Mouse (Mus musculus) midbrain, postnatal 0 days (tissue): ENCODE measurements around the gene 1700022I11Rik. TPM values are rescaled to one million over a fixed set of nuclear protein-coding genes. Genes with fewer than 3 reads are reported as not detected.

ENCODE experiments used
- ATAC-seq: fragments of 200-750 bp; cut with Nextera tagmentation; 2 replicates; pipeline ENCODE4 v1.8.0; 2017; ENCODE audit warnings: moderate number of reproducible peaks, mild to moderate bottlenecking, moderate TSS enrichment, moderate library complexity; ENCODE audit not compliant: low FRiP score
- DNase-seq: peaks from one replicate; pipeline ENCODE4 v3.0.0-alpha.2; 2015; ENCODE audit warnings: low spot score
- H3K27ac ChIP-seq: fragments of 300-500 bp; sonication (generic); 2 replicates; pipeline ENCODE4 v1.5.1; 2014; ENCODE audit warnings: low read depth, mild to moderate bottlenecking, low read length, mixed read lengths
- H3K27me3 ChIP-seq: fragments of 300-500 bp; sonication (generic); 2 replicates; pipeline ENCODE4 v1.6.1; 2014; ENCODE audit warnings: low read length, control low read depth, mixed read lengths; ENCODE audit not compliant: insufficient read depth
- H3K36me3 ChIP-seq: fragments of 300-500 bp; sonication (generic); 2 replicates; pipeline ENCODE4 v1.6.1; 2014; ENCODE audit warnings: low read length, control low read depth, mixed read lengths; ENCODE audit not compliant: insufficient read depth
- H3K4me1 ChIP-seq: fragments of 300-500 bp; sonication (generic); 2 replicates; pipeline ENCODE4 v1.6.1; 2014; ENCODE audit warnings: mild to moderate bottlenecking, control low read depth, antibody characterized with exemption, low read length, mixed read lengths; ENCODE audit not compliant: insufficient read depth
- H3K4me2 ChIP-seq: fragments of 300-500 bp; sonication (generic); 2 replicates; pipeline ENCODE4 v1.6.1; 2014; ENCODE audit warnings: low read depth, mild to moderate bottlenecking, low read length, mixed read lengths; ENCODE audit not compliant: poor library complexity, severe bottlenecking
- H3K4me3 ChIP-seq: fragments of 300-500 bp; sonication (generic); 2 replicates; pipeline ENCODE4 v1.5.1; 2014; ENCODE audit warnings: low read depth, mild to moderate bottlenecking, low read length, moderate library complexity
- H3K9ac ChIP-seq: fragments of 300-500 bp; sonication (generic); replicated peaks from 2 replicates; pipeline ENCODE4 v1.6.1; 2014; ENCODE audit warnings: mild to moderate bottlenecking, low read length, moderate library complexity, mixed read lengths; ENCODE audit not compliant: poor library complexity, severe bottlenecking
- H3K9me3 ChIP-seq: fragments of 300-500 bp; sonication (generic); 2 replicates; pipeline ENCODE4 v1.6.1; 2016; ENCODE audit warnings: low read length, control low read depth
- CTCF ChIP-seq: IDR thresholded peaks from 2 replicates; pipeline ENCODE4 v1.5.1; 2016; ENCODE audit warnings: antibody characterized with exemption, mild to moderate bottlenecking
- WGBS: fragments of 180-500 bp; shearing (Covaris S2); extraction: QIAGEN DNeasy Blood & Tissue Kit; methylation state at CpG from one replicate; pipeline ENCODE4 v1.1.7; 2014; 5-methylcytosine and 5-hydroxymethylcytosine counted together
- polyA plus RNA-seq: library from polyadenylated mRNA; unstranded; fragments of >200 nt; fragmentation: Nextera tagmentation; extraction: Ambion mirVana; gene quantifications from 2 replicates; pipeline ENCODE4 v1.2.1, GENCODE M21; 2015
- total RNA-seq: library from RNA; depleted of rRNA; stranded (reverse); fragments of >200 nt; gene quantifications from 2 replicates; pipeline ENCODE4 v1.2.3, GENCODE M21; 2014

Gene 1700022I11Rik
- total and polyA plus RNA-seq, 2 experiments from 2014 or later: 0.19 TPM; not detected in 1

GRCm38 (mm10) chr4:43001272-43001671 is 31.9 kb downstream of the 1700022I11Rik start:
- TF ChIP-seq CTCF: no peak
- DNase-seq (no peak), ATAC-seq (no peak)
- no peaks in the 10 kb centered on the region for H3K36me3 ChIP-seq
- H3K9me3 ChIP-seq: no peaks in the 10 kb centered on the region
- H3K4me3 ChIP-seq: no peak overlapping the region
- no peak overlapping the region for H3K4me2 ChIP-seq
- peaks cover 11% of the 10 kb centered on the region; the same call in 1 of the 2 replicates for H3K4me1 ChIP-seq
- peak overlapping the region; percentile 85 for H3K27ac ChIP-seq
- no peak overlapping the region for H3K9ac ChIP-seq
- no peaks in the 10 kb centered on the region for H3K27me3 ChIP-seq
- WGBS: 89% methylated on average over 2 of the region's 2 CpGs

DNA sequence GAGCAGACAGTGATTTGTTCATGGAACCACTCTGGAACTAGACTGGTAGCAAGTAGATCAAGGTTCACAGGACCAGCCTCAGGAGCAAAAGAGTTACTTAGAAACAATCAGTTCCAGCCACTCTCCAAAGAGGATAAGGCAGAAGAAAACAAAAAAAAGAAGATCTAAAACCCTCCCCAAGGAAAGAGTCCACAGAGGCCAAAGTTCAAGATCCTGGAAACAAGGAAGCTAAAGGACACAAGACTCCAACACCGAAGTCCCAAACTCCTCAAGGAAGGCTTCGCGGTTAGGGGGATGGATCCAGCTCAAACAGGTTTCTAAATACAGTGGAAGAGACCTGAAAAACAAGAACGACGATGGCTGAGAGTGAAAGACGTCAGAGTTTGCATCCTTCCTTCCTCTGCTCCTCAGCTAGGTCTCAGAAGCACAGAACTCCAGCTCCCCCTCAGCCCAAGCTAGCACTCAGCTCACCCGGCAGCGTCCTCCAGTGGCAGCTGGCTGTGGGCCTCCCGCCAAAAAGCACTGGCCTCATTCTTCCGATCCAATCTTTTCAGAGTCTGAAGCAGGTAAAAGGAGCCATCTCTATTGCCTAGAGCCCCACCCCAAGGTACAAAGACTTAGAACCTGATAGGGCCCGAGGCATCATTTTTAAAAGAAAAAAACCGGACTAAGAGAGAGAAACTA is 33.5 kb downstream of the 1700022I11Rik start:
- Histone ChIP-seq H3K27ac (no peak overlapping the region), H3K4me1 (peaks cover 7% of the 10 kb centered on the region; the same call in 1 of the 2 replicates), H3K9ac (no peak overlapping the region), H3K9me3 (no peaks in the 10 kb centered on the region), H3K27me3 (no peaks in the 10 kb centered on the region), H3K4me2 (no peak overlapping the region), H3K4me3 (no peak overlapping the region), H3K36me3 (no peaks in the 10 kb centered on the region)
- DNase-seq (no peak), ATAC-seq (no peak)
- 74% methylated on average over 12 of the region's 12 CpGs for WGBS
- TF ChIP-seq CTCF: no peak

- ATAC-seq (no peak), DNase-seq (no peak)
- Histone ChIP-seq H3K9me3 (no peaks in the 10 kb centered on the region), H3K4me2 (no peak overlapping the region), H3K27me3 (no peaks in the 10 kb centered on the region), H3K4me3 (no peak overlapping the region), H3K27ac (no peak overlapping the region), H3K4me1 (peaks cover 4% of the 10 kb centered on the region; the same call in 1 of the 2 replicates), H3K36me3 (no peaks in the 10 kb centered on the region), H3K9ac (no peak overlapping the region)
- WGBS: 90% methylated on average over 3 of the region's 3 CpGs
- TF ChIP-seq CTCF: no peak
Measured at GRCm38 (mm10) chr4:43004951-43005350, 35.5 kb downstream of the 1700022I11Rik start.

GRCm38 (mm10) chr4:43005765-43006164 is 36.4 kb downstream of the 1700022I11Rik start:
- 57% methylated on average over 2 of the region's 2 CpGs for WGBS
- peak; percentile 50 for DNase-seq
- Histone ChIP-seq H3K4me2 (no peak overlapping the region), H3K4me1 (peaks cover 4% of the 10 kb centered on the region; the same call in 1 of the 2 replicates), H3K27ac (no peak overlapping the region), H3K9me3 (no peaks in the 10 kb centered on the region), H3K27me3 (no peaks in the 10 kb centered on the region), H3K9ac (no peak overlapping the region), H3K36me3 (no peaks in the 10 kb centered on the region), H3K4me3 (no peak overlapping the region)
- TF ChIP-seq CTCF: peak; percentile 61
- no peak for ATAC-seq

DNA sequence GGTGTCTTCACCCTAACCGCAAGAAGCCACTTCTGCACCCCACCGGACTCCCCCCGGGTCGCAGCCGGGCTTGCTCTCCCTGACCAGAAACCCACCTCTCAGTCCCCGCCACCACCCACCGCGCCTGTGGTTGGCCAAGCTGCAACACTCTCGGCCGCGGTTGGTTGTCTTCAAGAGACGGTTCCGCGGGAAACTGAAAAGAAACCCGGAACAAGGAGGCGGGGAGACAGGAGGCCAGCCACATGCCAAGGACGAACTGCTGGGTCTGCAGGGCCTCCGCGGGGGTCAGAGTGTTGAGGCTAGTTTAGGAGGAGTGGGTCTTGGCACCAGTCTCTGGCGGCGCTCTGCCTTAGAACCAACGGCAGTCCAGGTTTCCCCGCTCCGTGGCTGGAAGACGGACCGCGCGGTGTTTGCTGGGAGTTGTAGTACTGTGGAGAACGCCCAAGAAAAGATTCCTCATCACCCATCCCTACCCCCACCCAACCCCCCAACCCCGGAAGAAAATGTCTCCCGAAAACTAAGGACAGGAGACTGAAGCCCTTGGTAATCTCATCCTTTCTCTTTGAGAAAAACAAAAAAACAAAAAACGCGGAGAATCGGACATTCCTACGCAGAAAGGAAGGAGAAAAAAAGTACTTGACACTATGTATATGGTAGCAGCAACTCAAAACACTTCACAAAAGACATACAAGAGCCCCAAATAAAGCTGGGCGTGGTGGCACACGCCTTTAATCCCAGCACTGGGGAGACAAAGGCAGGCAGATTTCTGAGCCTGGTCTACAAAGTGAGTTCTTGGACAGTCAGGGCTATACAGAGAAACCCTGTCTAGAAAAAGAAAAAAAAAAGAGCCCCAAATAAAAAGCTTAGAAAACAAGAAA is 41.0 kb downstream of the 1700022I11Rik start, which contains the start of gene Fancg:
Gene Fancg, minus strand, starts transcription at position 346 of the 878 bp plus-strand sequence.
- Histone ChIP-seq H3K4me2 (peak within 1 kb of the TSS; percentile 92), H3K9ac (peak within 1 kb of the TSS; percentile 55), H3K27me3 (no peaks in the 10 kb centered on the region), H3K36me3 (no peaks in the 10 kb centered on the region), H3K27ac (no peak within 1 kb of the TSS), H3K9me3 (no peaks in the 10 kb centered on the region), H3K4me1 (peaks cover 4% of the 10 kb centered on the region; the same call in 1 of the 2 replicates), H3K4me3 (peak within 1 kb of the TSS; percentile 72)
- no peak for TF ChIP-seq CTCF
- WGBS: under 1% methylated on average over 37 of the region's 37 CpGs
- peak; percentile 85 for ATAC-seq
- DNase-seq: peak; percentile 83
